Mouse (Mus musculus) kidney, adult 2 months (tissue): ENCODE measurements around the gene Zbtb6.
A peak's percentile ranks its signal among the peaks of the same experiment; 100 is the strongest.

Experiments
- CTCF ChIP-seq: fragments of 200-500 bp; conservative IDR thresholded peaks from 2 replicates; pipeline ENCODE4 v1.5.1; 2011; ENCODE audit warnings: low read depth, mild to moderate bottlenecking, control low read depth, low read length, moderate library complexity, mixed read lengths; ENCODE audit not compliant: insufficient read depth, insufficient read length
- POLR2A ChIP-seq: fragments of 200-500 bp; IDR thresholded peaks from one replicate; pipeline ENCODE4 v1.6.1; 2011; ENCODE audit warnings: low read depth, low read length, control low read depth

DNA sequence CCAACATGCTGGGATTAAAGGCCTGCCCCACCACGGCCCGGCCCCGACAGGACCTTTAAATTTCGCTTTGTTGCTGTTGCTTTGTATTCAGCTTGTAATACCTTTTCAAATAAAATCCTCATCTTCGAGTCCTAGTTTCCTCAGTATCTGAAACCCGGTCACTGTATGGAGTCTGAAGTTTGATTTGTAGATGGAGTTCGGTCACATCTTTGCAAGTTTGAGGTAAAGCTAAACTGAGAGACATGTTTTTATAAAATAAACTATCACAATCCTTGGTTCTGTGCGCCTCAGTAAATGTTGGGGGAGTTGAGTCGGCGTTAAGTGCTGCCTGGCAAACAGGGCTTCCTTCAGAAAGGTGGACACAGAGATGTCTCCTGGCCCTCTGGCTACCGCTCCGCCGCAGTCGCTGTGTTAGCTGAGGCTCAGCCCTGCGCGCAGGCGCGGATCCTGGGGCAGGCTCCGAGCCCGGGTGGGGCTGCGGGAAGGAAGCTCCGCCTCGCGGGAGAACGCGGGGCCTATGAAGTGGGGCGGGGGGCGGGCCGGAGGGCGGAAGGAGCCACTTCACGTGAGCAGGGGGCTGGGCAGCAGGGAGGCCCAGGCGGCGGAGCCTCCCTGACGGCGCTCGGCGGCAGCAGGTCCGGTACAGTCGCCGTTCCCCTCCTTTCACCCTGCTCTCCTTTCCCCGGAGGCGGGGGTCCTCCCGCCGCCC is 8.8 kb upstream of the Zbtb6 start:
- TF ChIP-seq CTCF (no peak), POLR2A (peak; percentile 70)
